Mouse (Mus musculus) midbrain, embryonic 16.5 days (tissue): ENCODE data around the gene Ccnt1. TPM values are rescaled to one million over a fixed set of nuclear protein-coding genes. Genes with fewer than 3 reads are reported as not detected.

Experiments used
- ATAC-seq: fragments of 200-750 bp; cut with Nextera tagmentation; 2 replicates; pipeline ENCODE4 v1.8.0; 2017; ENCODE audit warnings: moderate TSS enrichment
- H3K27ac ChIP-seq: fragments of 300-500 bp; sonication (generic); 2 replicates; pipeline ENCODE4 v1.5.1; 2014; ENCODE audit warnings: mild to moderate bottlenecking, low read length, mixed read lengths
- H3K27me3 ChIP-seq: fragments of 300-500 bp; sonication (generic); 2 replicates; pipeline ENCODE4 v1.6.1; 2014; ENCODE audit warnings: low read depth, low read length, mixed read lengths; ENCODE audit not compliant: control insufficient read depth, insufficient read depth
- H3K36me3 ChIP-seq: fragments of 300-500 bp; sonication (generic); 2 replicates; pipeline ENCODE4 v1.6.1; 2014; ENCODE audit warnings: mild to moderate bottlenecking, low read length, moderate library complexity, mixed read lengths; ENCODE audit not compliant: control insufficient read depth, insufficient read depth
- H3K4me1 ChIP-seq: fragments of 300-500 bp; sonication (generic); 2 replicates; pipeline ENCODE4 v1.6.1; 2014; ENCODE audit warnings: mild to moderate bottlenecking, low read length, mixed read lengths; ENCODE audit not compliant: control insufficient read depth, insufficient read depth
- H3K4me2 ChIP-seq: fragments of 300-500 bp; sonication (generic); 2 replicates; pipeline ENCODE4 v1.6.1; 2014; ENCODE audit warnings: mild to moderate bottlenecking, low read length, mixed read lengths
- H3K4me3 ChIP-seq: fragments of 300-500 bp; sonication (generic); 2 replicates; pipeline ENCODE4 v1.5.1; 2014; ENCODE audit warnings: low read depth, mild to moderate bottlenecking, low read length, moderate library complexity, mixed read lengths
- H3K9ac ChIP-seq: fragments of 300-500 bp; sonication (generic); 2 replicates; pipeline ENCODE4 v1.6.1; 2014; ENCODE audit warnings: low read depth, low read length, mixed read lengths
- H3K9me3 ChIP-seq: fragments of 300-500 bp; sonication (generic); replicated peaks from 2 replicates; pipeline ENCODE4 v1.6.1; 2014; ENCODE audit warnings: mild to moderate bottlenecking, low read length, mixed read lengths; ENCODE audit not compliant: control insufficient read depth, poor library complexity, severe bottlenecking
- WGBS: fragments of 180-500 bp; shearing (Covaris S2); extraction: QIAGEN DNeasy Blood & Tissue Kit; methylation state at CpG from one replicate; pipeline ENCODE4 v1.1.7; 2014; 5-methylcytosine and 5-hydroxymethylcytosine counted together
- polyA plus RNA-seq: library from polyadenylated mRNA; unstranded; fragments of >200 nt; fragmentation: Nextera tagmentation; extraction: Ambion mirVana; gene quantifications from 2 replicates; pipeline ENCODE4 v1.2.1, GENCODE M21; 2015

Gene Ccnt1
- polyA plus RNA-seq, 1 experiment from 2014 or later, result 65.3 TPM

DNA sequence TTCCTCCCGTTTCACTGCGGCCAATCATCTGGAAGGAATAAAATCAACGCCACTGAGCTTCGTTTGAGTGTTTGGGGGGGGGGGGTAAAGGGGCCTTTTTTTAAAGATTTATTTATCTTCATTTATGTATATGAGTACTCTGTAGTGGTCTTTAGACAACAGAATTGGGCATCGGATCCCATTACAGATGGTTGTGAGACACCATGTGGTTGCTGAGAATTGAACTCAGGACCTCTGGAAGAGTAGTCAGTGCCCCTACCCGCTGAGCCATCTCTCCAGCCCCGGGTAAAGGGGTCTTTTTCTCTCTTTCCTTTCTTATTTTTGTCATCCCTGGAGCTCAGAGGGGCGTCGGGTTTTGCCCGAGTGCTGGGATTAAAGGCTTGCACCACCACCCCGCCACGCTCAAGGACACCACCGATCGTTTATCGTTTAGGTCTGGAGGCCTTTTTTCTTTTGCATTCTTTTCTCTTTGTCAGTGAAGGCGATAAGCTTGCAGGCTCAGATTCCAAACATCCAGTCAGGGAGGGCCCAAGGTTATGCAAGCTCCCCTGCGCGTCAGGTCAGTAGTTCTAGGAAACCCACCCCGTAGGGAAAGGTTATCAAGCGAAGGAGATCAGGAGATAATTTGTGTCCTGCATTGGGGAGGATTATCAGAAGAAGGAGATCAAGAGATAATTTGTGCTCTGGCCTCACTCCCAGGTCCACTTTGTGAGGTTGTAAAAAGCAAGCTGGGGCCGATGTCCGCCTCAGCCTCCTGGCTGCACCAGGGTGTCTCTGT lies 2.3 kb downstream of the Ccnt1 start:
- H3K4me3 ChIP-seq, result peak overlapping the region; percentile 98
- H3K4me1 ChIP-seq, result peaks cover 28% of the 10 kb centered on the region
- 9% methylated on average over 22 of the region's 22 CpGs for WGBS
- H3K27me3 ChIP-seq, result no peaks in the 10 kb centered on the region
- peak overlapping the region; percentile 91 for H3K27ac ChIP-seq
- no peaks in the 10 kb centered on the region for H3K9me3 ChIP-seq
- H3K36me3 ChIP-seq, result peaks cover under 1% of the 10 kb centered on the region; the same call in 1 of the 2 replicates
- peak; percentile 50; the same call in 1 of the 2 replicates for ATAC-seq
- peak overlapping the region; percentile 67 for H3K9ac ChIP-seq
- peak overlapping the region; percentile 75 for H3K4me2 ChIP-seq

- Histone ChIP-seq H3K4me1 (peaks cover 28% of the 10 kb centered on the region), H3K27me3 (no peaks in the 10 kb centered on the region), H3K4me2 (peak overlapping the region; percentile 75), H3K9me3 (no peaks in the 10 kb centered on the region), H3K9ac (peak overlapping the region; percentile 89), H3K4me3 (peak overlapping the region; percentile 98), H3K27ac (peak overlapping the region; percentile 94), H3K36me3 (peaks cover 4% of the 10 kb centered on the region; the same call in 1 of the 2 replicates)
- under 1% methylated on average over 86 of the region's 88 CpGs for WGBS
- ATAC-seq, result peak; percentile 98
These were observed 3.2 kb downstream of the Ccnt1 start for GRCm38 (mm10) chr15:98567278-98568134.

- peak overlapping the region; percentile 98 for H3K4me3 ChIP-seq
- peak overlapping the region; percentile 73 for H3K4me2 ChIP-seq
- ATAC-seq, result no peak
- 0% methylated on average over 15 of the region's 15 CpGs for whole genome bisulfite sequencing
- H3K36me3 ChIP-seq, result peaks cover 4% of the 10 kb centered on the region; the same call in 1 of the 2 replicates
- peaks cover 28% of the 10 kb centered on the region for H3K4me1 ChIP-seq
- peak overlapping the region; percentile 94 for H3K27ac ChIP-seq
- no peaks in the 10 kb centered on the region for H3K9me3 ChIP-seq
- no peaks in the 10 kb centered on the region for H3K27me3 ChIP-seq
- peak overlapping the region; percentile 89 for H3K9ac ChIP-seq
These were observed 3.8 kb downstream of the Ccnt1 start for GRCm38 (mm10) chr15:98566973-98567277.

DNA sequence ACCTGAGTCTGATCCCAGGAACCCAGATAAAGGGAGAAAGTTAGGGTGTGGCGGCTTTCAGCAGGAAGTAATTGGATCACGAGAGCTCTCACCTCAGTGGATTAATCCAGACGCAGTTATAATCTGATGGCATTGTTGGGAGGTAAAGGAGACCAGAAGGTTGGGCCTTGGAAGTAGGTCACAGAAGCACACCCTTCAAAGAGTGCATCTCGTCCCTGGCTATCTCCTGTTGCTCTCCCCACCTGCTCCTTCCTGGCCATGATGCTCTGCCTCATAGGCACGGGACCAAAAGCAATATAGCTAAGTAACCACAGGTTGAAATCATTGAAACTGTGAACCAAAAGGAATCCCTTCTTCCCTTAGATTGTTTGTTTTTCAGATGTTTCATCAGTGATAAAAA lies 13.5 kb downstream of the Ccnt1 start:
- H3K27me3 ChIP-seq, result no peaks in the 10 kb centered on the region
- no peak overlapping the region for H3K4me3 ChIP-seq
- no peak overlapping the region for H3K9ac ChIP-seq
- no peak overlapping the region for H3K4me2 ChIP-seq
- 90% methylated on average over 5 of the region's 5 CpGs for WGBS
- no peak overlapping the region for H3K27ac ChIP-seq
- no peaks in the 10 kb centered on the region for H3K4me1 ChIP-seq
- no peak for ATAC-seq
- H3K36me3 ChIP-seq, result peaks cover 18% of the 10 kb centered on the region
- H3K9me3 ChIP-seq, result no peaks in the 10 kb centered on the region

DNA sequence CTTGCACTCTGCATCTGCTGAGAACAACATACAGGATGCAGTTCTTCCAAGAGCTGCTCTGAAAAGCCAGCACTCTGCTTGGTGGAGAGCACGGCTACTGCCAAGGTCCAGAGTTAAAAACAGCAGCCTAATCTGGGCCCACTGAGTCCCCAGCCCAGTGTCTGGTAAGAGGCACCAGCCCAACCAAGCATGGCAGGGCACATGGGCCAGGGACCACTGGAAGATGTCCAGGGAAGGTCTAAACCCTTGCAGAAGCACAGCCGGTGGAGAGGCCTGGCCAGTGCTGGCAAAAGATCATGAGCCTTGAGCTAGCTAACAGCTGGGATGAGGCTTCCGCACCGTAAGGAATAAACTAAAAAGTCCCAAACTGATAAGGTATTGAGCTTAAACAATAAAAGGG lies 14.8 kb downstream of the Ccnt1 start:
- Histone ChIP-seq H3K9me3 (no peaks in the 10 kb centered on the region), H3K27me3 (no peaks in the 10 kb centered on the region), H3K4me3 (no peak overlapping the region), H3K4me1 (no peaks in the 10 kb centered on the region), H3K27ac (no peak overlapping the region), H3K9ac (no peak overlapping the region), H3K36me3 (peaks cover 23% of the 10 kb centered on the region), H3K4me2 (no peak overlapping the region)
- 93% methylated on average over 4 of the region's 4 CpGs for WGBS
- ATAC-seq, result no peak

GRCm38 (mm10) chr15:98552758-98553157 lies 18.0 kb downstream of the Ccnt1 start:
- Histone ChIP-seq H3K9me3 (no peaks in the 10 kb centered on the region), H3K27me3 (no peaks in the 10 kb centered on the region), H3K4me3 (no peak overlapping the region), H3K27ac (no peak overlapping the region), H3K4me1 (no peaks in the 10 kb centered on the region), H3K9ac (no peak overlapping the region), H3K36me3 (peaks cover 25% of the 10 kb centered on the region), H3K4me2 (no peak overlapping the region)
- ATAC-seq, result no peak
- 88% methylated on average over 2 of the region's 2 CpGs for WGBS

DNA sequence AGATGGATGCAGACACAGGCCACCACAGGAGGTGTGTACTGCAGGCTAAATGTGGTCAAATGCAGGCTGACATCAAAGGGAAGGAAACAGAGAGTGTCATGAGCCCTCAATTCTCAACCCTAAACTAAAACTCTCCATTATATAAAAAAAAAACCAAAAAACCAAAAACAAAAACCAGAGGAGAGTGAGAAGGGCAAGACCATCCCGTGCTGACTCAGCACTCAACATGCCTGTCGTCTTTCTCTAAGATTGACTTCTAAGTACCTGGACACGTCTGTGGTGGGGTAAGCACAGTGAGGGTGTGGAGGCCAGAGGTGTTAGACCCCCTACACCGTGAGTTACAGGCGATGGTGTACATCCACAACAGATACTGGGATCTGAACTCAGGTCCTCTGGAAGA lies 23.9 kb downstream of the Ccnt1 start:
- Histone ChIP-seq H3K36me3 (peaks cover 39% of the 10 kb centered on the region), H3K9me3 (no peaks in the 10 kb centered on the region), H3K27me3 (no peaks in the 10 kb centered on the region), H3K4me1 (no peaks in the 10 kb centered on the region), H3K4me2 (no peak overlapping the region), H3K9ac (no peak overlapping the region), H3K4me3 (no peak overlapping the region), H3K27ac (no peak overlapping the region)
- ATAC-seq, result no peak
- WGBS, result 90% methylated on average over 5 of the region's 5 CpGs

DNA sequence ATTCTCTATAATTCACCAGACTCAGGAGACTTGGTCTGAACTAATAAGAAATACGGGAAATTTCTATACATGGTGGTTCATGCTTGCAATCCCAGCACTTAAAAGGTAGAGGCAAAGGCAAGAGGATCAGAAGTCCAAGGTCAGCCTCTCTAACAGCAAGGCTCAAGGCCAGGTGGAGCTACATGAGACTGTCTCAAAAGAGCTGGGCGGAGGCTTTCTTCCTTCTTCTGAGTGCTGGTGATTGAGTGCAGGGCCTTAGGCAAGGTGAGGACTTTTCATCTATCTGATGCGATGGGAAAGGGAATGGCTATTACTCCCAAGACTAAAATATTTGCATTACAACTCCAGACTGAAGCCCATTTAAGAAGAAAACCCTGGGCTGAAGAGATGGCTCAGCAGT lies 25.6 kb downstream of the Ccnt1 start:
- Histone ChIP-seq H3K4me2 (no peak overlapping the region), H3K27me3 (no peaks in the 10 kb centered on the region), H3K4me3 (no peak overlapping the region), H3K9ac (no peak overlapping the region), H3K27ac (no peak overlapping the region), H3K36me3 (peaks cover 37% of the 10 kb centered on the region), H3K4me1 (no peaks in the 10 kb centered on the region), H3K9me3 (no peaks in the 10 kb centered on the region)
- no peak for ATAC-seq
- WGBS, result 95% methylated on average over 3 of the region's 3 CpGs

DNA sequence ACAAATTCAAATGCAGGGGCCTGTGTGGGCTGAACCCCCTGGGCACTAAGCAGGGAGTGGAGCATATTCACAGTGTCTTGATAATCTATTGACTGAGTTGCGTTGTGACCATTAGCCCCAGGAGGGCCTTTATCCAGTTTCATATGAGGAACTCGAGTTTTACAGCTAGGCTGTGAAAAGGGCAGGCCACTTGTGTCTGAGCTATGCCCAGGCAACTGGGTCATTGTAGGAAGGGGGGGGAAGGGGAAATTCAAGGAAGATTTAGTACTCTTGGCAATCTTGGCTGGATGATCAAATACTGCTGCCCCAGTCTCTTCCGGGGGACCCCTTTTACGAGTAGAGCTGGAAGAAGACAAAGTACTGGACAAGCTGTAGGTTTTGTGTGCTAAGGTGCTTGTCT lies 27.4 kb downstream of the Ccnt1 start:
- no peak overlapping the region for H3K27ac ChIP-seq
- H3K9ac ChIP-seq, result no peak overlapping the region
- H3K4me3 ChIP-seq, result no peak overlapping the region
- H3K4me2 ChIP-seq, result no peak overlapping the region
- H3K4me1 ChIP-seq, result no peaks in the 10 kb centered on the region
- no peaks in the 10 kb centered on the region for H3K27me3 ChIP-seq
- no peaks in the 10 kb centered on the region for H3K9me3 ChIP-seq
- 80% methylated on average over 4 of the region's 4 CpGs for WGBS
- no peak for ATAC-seq
- H3K36me3 ChIP-seq, result peaks cover 34% of the 10 kb centered on the region
